Mouse (Mus musculus): Measurements from ENCODE around the gene Cyp26b1. TPM values are rescaled to one million over a fixed set of nuclear protein-coding genes. Genes with fewer than 3 reads are reported as not detected.

The Cyp26b1 gene
- total RNA-seq (2023), result 0.29 TPM

DNA sequence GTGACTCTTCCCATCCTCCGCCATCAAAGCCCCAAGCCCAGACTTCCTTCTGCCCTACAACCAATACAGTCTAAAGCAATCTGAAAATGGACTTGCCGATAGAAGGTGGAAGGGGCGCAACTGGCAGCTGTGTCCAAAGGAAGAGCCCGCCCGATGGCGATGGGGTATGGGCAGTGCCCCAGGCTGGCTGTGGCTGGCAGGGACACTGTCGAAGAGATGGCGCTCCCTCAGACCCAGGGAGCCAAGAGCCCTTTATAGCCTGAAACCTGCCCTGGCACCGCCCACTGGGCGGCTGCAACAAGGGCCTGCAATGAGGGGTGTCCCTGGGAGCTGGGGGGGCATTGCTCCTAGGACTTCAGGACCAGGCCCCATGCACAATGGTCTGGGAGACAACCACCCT lies at the start of gene Cyp26b1:
TSS of gene Cyp26b1 (minus strand) at position 216 of the 400 bp plus-strand sequence.

